Mouse (Mus musculus): ENCODE measurements at regions not wholly inside any gene's neighbourhood (a gene's known extent, or its start where the extent isn't known, plus 50 kb on each side); places are given as distances from the start of the nearest gene placed in this dataset.
"Not testable (repeated sequence)": the region's sequence is repeated elsewhere in the genome, so short reads cannot be mapped to it uniquely, and the experiment has no call there.

DNA sequence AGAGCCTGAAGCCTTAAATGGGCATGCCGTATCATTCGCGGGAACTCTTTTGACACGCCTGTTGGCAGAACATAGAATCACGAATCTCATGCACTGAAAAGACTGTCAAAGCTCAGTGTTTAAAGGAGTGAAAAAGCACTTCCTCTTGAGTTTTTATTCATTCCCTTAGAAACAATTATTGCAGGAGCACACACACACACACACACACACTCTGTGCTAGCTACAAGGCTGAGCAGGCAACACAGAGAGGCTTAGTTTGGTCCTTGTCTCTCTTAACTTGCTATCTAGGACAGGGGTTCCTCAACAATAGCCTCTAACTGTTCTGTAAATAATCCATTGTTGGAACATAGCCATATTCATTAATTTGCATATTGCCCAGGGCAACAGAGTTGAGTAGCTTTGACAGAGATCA is 58.8 kb upstream of the Atxn1 start:
- no peak for TF ChIP-seq POLR2A (IDR thresholded peaks at IDR 0.05; ENCODE audit: borderline replicate concordance, extremely low read depth, insufficient read depth, insufficient read length, poor library complexity, severe bottlenecking)
- no peak for TF ChIP-seq CTCF (IDR thresholded peaks at IDR 0.05; ENCODE audit: borderline replicate concordance, extremely low read depth, insufficient read depth, insufficient read length)
- DNase-seq (ENCODE audit: low read depth) = peak; percentile 71

DNA sequence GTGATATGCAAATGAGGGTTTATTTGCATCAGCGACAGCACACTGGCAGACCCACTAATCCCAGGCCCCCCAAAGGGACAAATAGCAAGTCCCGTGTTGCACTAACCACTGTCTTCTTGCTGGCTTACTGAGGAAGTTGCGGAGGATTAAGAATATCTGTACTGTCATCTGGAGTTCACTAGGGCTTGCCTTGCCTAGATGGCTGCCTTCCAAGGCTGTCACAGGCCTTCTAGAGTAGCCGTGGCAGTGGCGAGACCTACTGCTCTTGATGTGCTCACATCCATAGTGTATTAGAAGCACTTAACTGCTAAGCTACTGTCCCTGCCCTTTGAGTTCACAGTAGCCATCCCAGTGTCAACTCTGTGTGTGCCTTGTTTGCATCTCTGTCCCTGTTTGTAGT is 58.4 kb upstream of the Atxn1 start:
- DNase-seq (ENCODE audit: low read depth) = peak; percentile 65
- TF ChIP-seq CTCF (IDR thresholded peaks at IDR 0.05; ENCODE audit: borderline replicate concordance, extremely low read depth, insufficient read depth, insufficient read length) (no peak), POLR2A (IDR thresholded peaks at IDR 0.05; ENCODE audit: borderline replicate concordance, extremely low read depth, insufficient read depth, insufficient read length, poor library complexity, severe bottlenecking) (no peak)

DNA sequence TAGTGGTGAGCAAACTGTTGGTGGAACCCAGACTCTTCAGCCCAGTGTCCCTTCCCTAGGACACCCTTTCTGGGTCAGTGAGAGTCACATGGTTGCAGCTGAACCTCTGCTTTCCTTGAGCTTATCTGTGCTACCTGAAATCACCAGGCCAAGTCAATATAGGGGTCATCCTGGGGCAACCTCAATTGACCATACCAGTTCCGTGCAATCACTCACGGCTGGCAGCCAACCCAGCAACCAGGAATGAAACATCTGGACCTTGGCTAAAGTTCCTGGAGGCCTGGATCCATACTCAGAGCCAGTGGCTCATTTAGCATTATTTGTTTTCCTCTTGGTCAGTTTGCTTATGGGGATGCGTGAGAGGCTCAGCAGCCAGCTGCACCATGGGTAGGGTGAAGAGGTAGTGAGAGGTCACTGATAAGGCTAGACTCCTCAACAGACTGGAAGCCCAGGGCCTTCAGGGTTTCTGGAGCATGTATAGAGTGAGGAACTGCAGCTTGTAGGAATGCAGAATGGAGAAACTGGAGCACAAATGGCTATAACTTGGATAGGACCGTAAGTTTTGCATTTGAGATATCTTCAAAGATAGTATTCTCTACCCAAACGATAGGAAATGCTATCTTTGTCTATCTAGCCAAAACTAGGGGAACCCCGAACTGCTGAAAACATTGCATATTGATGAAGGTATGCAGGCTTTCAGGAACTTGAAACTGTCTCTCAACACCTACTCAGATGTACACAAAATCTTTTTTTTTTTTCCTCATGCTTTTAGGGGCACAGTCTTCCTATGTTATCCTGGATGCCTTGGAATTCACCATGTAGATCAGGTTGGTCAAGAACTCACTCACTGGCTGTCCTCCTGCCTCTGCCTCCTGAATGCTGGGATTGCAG is 56.4 kb upstream of the Atxn1 start:
- TF ChIP-seq POLR2A (IDR thresholded peaks at IDR 0.05; ENCODE audit: borderline replicate concordance, extremely low read depth, insufficient read depth, insufficient read length, poor library complexity, severe bottlenecking) (no peak), CTCF (IDR thresholded peaks at IDR 0.05; ENCODE audit: borderline replicate concordance, extremely low read depth, insufficient read depth, insufficient read length) (no peak)
- no peak for DNase-seq (ENCODE audit: low read depth)

DNA sequence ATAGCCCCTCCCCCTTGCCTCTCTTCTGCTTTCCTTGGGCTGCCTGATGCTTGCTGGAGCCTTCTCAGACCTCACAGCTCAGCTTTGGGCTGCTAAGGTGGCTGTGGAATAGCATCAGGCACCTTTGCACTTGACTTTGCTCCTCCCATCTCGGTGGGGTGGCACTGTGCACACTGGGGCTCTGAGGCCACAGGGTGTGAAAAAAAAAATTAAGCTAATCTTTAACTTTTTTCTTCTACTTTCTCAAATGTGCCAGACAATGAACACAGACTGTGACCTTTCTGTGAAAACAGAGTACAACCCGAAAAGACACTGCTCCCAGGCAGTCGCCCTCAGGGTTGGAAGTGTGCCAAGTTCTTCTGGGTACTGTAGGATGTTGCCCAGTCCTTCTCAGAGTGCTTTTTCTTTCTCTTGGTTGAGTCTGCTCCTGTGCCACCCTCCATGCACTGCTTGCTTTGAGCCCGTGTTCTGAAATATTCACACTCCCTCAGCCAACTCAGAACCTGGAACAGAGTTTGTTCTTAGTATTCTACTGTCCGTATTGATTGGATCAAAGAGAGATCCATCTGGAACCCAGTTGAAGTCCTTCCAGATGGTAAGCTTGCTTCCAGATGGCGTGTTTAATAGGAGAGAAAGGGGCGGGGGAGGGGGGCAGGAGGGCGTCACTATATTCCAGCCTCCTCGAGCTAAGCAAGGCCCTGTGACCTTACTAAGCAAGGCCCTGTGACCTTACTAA is 54.8 kb upstream of the Atxn1 start:
- DNase-seq (ENCODE audit: low read depth) = peak; percentile 63
- TF ChIP-seq CTCF (IDR thresholded peaks at IDR 0.05; ENCODE audit: borderline replicate concordance, extremely low read depth, insufficient read depth, insufficient read length) = no peak
- no peak for TF ChIP-seq POLR2A (IDR thresholded peaks at IDR 0.05; ENCODE audit: borderline replicate concordance, extremely low read depth, insufficient read depth, insufficient read length, poor library complexity, severe bottlenecking)

DNA sequence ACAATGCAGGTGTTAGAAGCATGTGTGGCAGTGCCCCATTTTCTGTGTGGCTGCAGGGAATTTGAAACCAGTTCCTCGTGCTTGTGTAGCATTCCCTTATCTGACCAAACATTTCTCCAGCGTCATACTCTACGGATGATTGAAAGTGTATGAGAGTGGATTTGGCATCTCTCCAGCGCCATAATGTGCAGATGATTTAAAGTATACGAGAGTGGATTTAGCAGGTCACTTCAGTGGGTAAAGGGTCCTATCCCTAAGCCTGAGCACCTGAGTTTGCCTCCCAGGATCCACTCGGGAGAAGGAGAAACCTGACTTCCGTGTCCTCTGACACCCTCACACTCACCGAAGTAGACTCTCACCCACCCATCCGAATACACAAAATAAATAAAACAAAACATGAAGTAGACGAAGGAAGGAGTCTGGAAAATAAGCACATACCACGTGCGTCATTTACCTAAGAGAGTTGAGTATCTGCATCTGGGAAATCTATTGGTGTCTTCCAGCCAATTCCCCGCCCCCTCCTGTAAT is 54.2 kb upstream of the Atxn1 start:
- DNase-seq (ENCODE audit: low read depth) = no peak
- TF ChIP-seq POLR2A (IDR thresholded peaks at IDR 0.05; ENCODE audit: borderline replicate concordance, extremely low read depth, insufficient read depth, insufficient read length, poor library complexity, severe bottlenecking) (no peak), CTCF (IDR thresholded peaks at IDR 0.05; ENCODE audit: borderline replicate concordance, extremely low read depth, insufficient read depth, insufficient read length) (no peak)

DNA sequence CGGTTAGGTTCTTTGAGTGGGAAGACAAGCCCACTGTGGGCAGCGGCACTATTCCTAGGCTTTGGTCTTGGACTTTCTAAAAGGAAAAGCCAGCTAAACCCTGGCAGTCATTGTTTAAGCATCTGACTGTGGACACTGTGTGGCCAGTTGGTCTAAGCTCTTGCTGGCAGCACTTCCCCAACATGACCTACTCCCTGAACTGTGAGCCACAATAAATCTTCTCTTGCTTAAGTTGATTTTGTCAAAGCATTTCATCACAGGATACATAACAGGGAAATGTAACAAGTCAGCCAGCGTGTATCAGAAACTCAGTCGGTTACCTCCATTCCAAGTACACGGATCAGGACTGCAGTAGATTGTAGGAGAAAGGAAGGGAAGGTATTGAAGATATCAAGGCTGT is 52.9 kb upstream of the Atxn1 start:
- DNase-seq (ENCODE audit: low read depth) = no peak
- TF ChIP-seq CTCF (IDR thresholded peaks at IDR 0.05; ENCODE audit: borderline replicate concordance, extremely low read depth, insufficient read depth, insufficient read length) (no peak), POLR2A (IDR thresholded peaks at IDR 0.05; ENCODE audit: borderline replicate concordance, extremely low read depth, insufficient read depth, insufficient read length, poor library complexity, severe bottlenecking) (no peak)

DNA sequence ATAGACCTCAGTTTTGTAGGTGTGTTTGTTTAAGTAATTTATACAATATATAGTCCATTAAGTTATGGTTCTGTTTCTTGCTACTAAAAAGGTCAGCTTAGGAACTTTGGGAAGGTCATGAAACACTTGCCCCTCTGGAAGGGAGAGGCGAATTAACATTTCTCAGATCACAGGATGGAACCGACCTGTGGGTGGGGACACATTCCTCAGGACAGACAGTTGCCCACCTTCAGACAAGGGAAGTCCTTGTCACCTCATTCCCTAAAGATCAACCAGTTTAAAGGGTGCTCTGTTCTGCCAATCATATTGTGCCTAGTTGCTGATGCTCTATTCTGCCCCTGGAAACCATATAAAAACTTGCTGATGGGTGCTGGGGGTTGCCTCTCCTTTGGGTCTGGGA is 52.2 kb upstream of the Atxn1 start:
- not testable (repeated sequence) for DNase-seq (ENCODE audit: low read depth)

DNA sequence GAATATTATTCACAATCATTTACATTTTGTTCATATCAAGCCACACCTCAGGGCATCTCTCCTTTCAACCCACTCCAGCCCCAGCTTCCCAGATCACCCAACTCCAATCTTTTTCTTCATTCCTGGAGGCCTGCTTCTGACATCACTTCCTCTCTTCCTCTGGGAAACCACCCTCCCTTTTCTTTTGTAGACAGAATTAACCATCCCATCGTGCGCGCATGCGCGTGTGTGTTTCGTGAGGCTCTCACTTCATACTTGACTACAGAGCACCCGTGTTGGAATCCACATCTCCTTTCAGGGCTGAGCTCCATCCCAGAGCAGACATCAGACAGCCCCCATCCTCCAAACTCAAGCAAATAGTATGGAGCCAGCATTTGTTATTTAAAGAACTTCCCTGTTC is 50.4 kb upstream of the Atxn1 start:
- TF ChIP-seq CTCF (IDR thresholded peaks at IDR 0.05; ENCODE audit: borderline replicate concordance, extremely low read depth, insufficient read depth, insufficient read length) (no peak), POLR2A (IDR thresholded peaks at IDR 0.05; ENCODE audit: borderline replicate concordance, extremely low read depth, insufficient read depth, insufficient read length, poor library complexity, severe bottlenecking) (no peak)
- DNase-seq (ENCODE audit: low read depth) = no peak

DNA sequence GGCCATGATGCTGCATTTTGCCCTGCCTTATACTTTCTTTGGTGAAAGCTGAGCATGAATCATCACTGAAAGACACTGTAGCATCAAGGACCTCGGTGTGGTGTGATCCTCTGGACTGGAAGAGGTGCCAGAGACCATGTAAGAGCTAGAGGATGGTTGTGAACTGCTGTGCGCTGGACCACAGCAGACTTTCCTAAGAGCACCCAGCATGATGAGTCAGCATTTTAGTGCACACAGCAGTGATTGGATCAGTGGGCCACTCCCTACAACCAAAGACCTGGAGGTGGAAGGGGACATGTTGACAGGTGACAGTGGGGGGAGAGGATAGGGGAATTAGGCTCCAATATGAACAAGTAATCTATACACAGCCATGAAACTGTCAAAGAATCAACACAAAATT is 49.8 kb upstream of the Atxn1 start:
- no peak for DNase-seq (ENCODE audit: low read depth)
- TF ChIP-seq CTCF (IDR thresholded peaks at IDR 0.05; ENCODE audit: borderline replicate concordance, extremely low read depth, insufficient read depth, insufficient read length) = no peak
- no peak for TF ChIP-seq POLR2A (IDR thresholded peaks at IDR 0.05; ENCODE audit: borderline replicate concordance, extremely low read depth, insufficient read depth, insufficient read length, poor library complexity, severe bottlenecking)
